In the genomic region with DNA sequence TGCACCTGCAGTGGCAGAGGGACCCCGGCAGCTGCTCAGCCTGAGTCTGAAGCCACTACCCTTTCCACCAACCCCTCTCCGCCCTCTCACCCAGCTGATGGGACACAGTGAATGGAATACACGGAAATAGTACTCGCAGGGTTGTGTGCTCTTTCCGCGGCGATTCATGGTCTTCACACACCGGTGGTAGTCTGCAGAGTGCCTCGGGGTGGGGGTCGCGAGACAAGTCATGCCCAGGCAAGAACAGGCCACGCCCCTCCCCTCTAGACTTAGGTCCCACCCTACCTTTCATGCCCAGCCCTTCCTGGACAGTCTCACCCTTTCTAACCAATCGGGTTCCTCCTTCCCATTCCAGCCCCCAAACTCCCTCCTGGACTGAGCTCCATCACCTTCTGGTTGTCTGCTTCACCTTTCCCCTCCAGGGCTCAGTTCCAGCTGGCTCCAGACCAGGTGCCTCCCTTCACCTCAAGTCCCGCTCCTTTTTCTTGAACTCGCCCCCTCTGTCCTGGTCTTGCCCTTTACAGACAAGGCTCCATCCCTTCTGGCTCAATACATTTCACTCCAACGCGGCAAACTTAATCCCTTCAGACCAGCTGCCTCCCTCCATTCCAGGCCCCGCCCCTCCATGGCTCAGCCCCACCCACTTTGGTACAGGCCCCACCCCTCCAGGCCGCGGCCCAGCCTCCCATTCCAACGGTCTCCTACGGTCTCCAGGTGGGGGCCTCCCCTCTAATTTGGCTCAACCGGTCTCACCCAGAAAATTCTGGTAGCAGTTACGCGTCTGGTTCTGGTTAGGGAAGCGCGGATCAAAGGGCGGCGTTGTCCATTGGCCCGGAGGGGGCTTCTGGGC, we compare ENCODE assay signal across 9 mouse cellular contexts. TPM values are rescaled to one million over a fixed set of nuclear protein-coding genes. Genes with fewer than 3 reads are reported as not detected.
DNase-seq lines count a peak whose midpoint lies in the region; ATAC-seq and TF ChIP-seq lines count a peak whose summit lies in the region.
"Had no signal": no experiment of that assay in that cellular context is flagged by ENCODE, and none has a peak within 500 bp of the region (broad histone marks: within the 10 kb centered on the region; RNA-seq: fewer than 3 reads in every experiment).

No protein-coding gene starts in this region.

- intact Hi-C loops in gastrocnemius, postnatal 14 days (cut with DNase I; ENCODE audit: low total_unique reads) = no loop called here

- WGBS in heart, postnatal 0 days = 2% methylated on average over 30 of the region's 30 CpGs
- WGBS in stomach, embryonic 14.5 days = 3% methylated on average over 29 of the region's 30 CpGs

- no peak for TF ChIP-seq CTCF in heart, postnatal 0 days (IDR thresholded peaks at IDR 0.05; ENCODE audit: low read depth)

- H3K27ac ChIP-seq in heart, postnatal 0 days (ENCODE audit: low read depth) = no peak overlapping the region
- H3K27ac ChIP-seq in stomach, embryonic 14.5 days (ENCODE audit: low read length) = peak overlapping the region; percentile 55; the same call in 1 of the 2 replicates

- H3K9me3 ChIP-seq in heart, postnatal 0 days (replicated peaks; ENCODE audit: control insufficient read depth, low read length) = no peaks in the 10 kb centered on the region
- no peaks in the 10 kb centered on the region for H3K9me3 ChIP-seq in stomach, embryonic 14.5 days (ENCODE audit: control insufficient read depth, low read depth, low read length)

- H3K9ac ChIP-seq in heart, postnatal 0 days (replicated peaks; ENCODE audit: low read depth, low read length) = peak overlapping the region; percentile 25; the same call in 1 of the 2 replicates
- H3K9ac ChIP-seq in stomach, embryonic 14.5 days (replicated peaks; ENCODE audit: low read depth, low read length) = peak overlapping the region; percentile 28; the same call in 1 of the 2 replicates

- peak; percentile 75 for ATAC-seq in heart, postnatal 0 days (ENCODE audit: insufficient read depth, low read depth)
- ATAC-seq in megakaryocyte progenitor cell, adult 5-6 weeks (replicated peaks; ENCODE audit: poor library complexity) = peak; percentile 55
- peak; percentile 76 for ATAC-seq in stomach, embryonic 14.5 days (ENCODE audit: insufficient number of reproducible peaks, insufficient read depth, low FRiP score, low read depth)

- 0 out of 2 replicates have a peak, but pooled peaks cover 1% of the 10 kb centered on the region for H3K36me3 ChIP-seq in heart, postnatal 0 days (replicated peaks; ENCODE audit: control insufficient read depth, insufficient read depth, low read length)
- no peaks in the 10 kb centered on the region for H3K36me3 ChIP-seq in stomach, embryonic 14.5 days (ENCODE audit: control insufficient read depth, insufficient read depth, low read length)

- TF ChIP-seq EP300 in heart, postnatal 0 days (IDR thresholded peaks at IDR 0.05; ENCODE audit: low read depth) = no peak

- peak; percentile 35 for DNase-seq in gastrocnemius, postnatal 25 days
- no peak for DNase-seq in gastrocnemius, postnatal 14 days
- peak; percentile 83 for DNase-seq in c-Kit-positive CD71-positive TER-119-positive erythroid progenitor cells, embryonic 14.5 days (ENCODE audit: low spot score)
- DNase-seq in heart, postnatal 0 days (ENCODE audit: low spot score) = peak; percentile 21
- peak; percentile 72 to 73 for DNase-seq in kidney, postnatal 36 days
- DNase-seq in left cerebral cortex, adult 11 months (ENCODE audit: low spot score) = no peak

- no peaks in the 10 kb centered on the region for H3K27me3 ChIP-seq in heart, postnatal 0 days (ENCODE audit: control insufficient read depth, insufficient read depth, low read length)
- no peaks in the 10 kb centered on the region for H3K27me3 ChIP-seq in stomach, embryonic 14.5 days (ENCODE audit: control insufficient read depth, insufficient read depth, low read length)

- H3K4me3 ChIP-seq in heart, postnatal 0 days (ENCODE audit: low read depth, low read length) = peak overlapping the region; percentile 40
- H3K4me3 ChIP-seq in stomach, embryonic 14.5 days (ENCODE audit: low read depth, low read length) = peak overlapping the region; percentile 41

- H3K4me2 ChIP-seq in heart, postnatal 0 days (ENCODE audit: low read depth, low read length) = peak overlapping the region; percentile 58
- peak overlapping the region; percentile 61 for H3K4me2 ChIP-seq in stomach, embryonic 14.5 days (replicated peaks; ENCODE audit: low read depth, low read length)

- peaks cover 13% of the 10 kb centered on the region for H3K4me1 ChIP-seq in heart, postnatal 0 days (ENCODE audit: control insufficient read depth, insufficient read depth)
- peaks cover 14% of the 10 kb centered on the region for H3K4me1 ChIP-seq in stomach, embryonic 14.5 days (ENCODE audit: control insufficient read depth, insufficient read depth, low read length)

RNA-seq across cellular contexts. Expression of a gene that starts 0.7 kb away (rescaled TPM):
- 1 to 10 TPM; 1.4 to 2.2 TPM for total RNA-seq in gastrocnemius, postnatal 25 days (2021)
- total RNA-seq in gastrocnemius, postnatal 14 days (2021) = 1 to 10 TPM; 2.6 to 2.9 TPM
- 20.8 TPM in 1 of 2 replicates, not detected in the other for total RNA-seq in heart, postnatal 0 days (2014; rRNA removed; ENCODE audit: low replicate concordance)
- 27.1 and 27.8 TPM in 2 replicates for polyA plus RNA-seq in heart, postnatal 0 days (2015; fragmentation: Nextera tagmentation; extraction: Ambion mirVana)
- 63.0 and 71.7 TPM in 2 replicates for total RNA-seq in megakaryocyte progenitor cell, adult 5-6 weeks (2015)
- total RNA-seq in megakaryocyte progenitor cell, adult 5-6 weeks (2017) = 44.2 and 66.7 TPM in 2 replicates
- polyA plus RNA-seq in stomach, embryonic 14.5 days (2014; fragmentation: Nextera tagmentation; extraction: Ambion mirVana) = 72.0 and 85.2 TPM in 2 replicates
- total RNA-seq: neutrophil, adult 5-6 weeks had no signal

RNA-seq across cellular contexts. Expression of a gene that starts 12.3 kb away (rescaled TPM):
- 10 to 100 TPM; 10.7 to 12.3 TPM for total RNA-seq in gastrocnemius, postnatal 25 days (2021)
- total RNA-seq in gastrocnemius, postnatal 14 days (2021) = 10 to 100 TPM; 18.9 to 19.9 TPM
- 59.1 and 62.9 TPM in 2 replicates for total RNA-seq in heart, postnatal 0 days (2014; rRNA removed; ENCODE audit: low replicate concordance)
- 38.3 and 42.9 TPM in 2 replicates for polyA plus RNA-seq in heart, postnatal 0 days (2015; fragmentation: Nextera tagmentation; extraction: Ambion mirVana)
- 37.3 and 41.0 TPM in 2 replicates for total RNA-seq in megakaryocyte progenitor cell, adult 5-6 weeks (2015)
- 50.1 and 55.6 TPM in 2 replicates for total RNA-seq in megakaryocyte progenitor cell, adult 5-6 weeks (2017)
- 59.2 and 59.4 TPM in 2 replicates for polyA plus RNA-seq in stomach, embryonic 14.5 days (2014; fragmentation: Nextera tagmentation; extraction: Ambion mirVana)

RNA-seq across cellular contexts. Expression of a gene that starts 18.9 kb away (rescaled TPM):
- total RNA-seq in gastrocnemius, postnatal 25 days (2021) = not detected
- total RNA-seq in gastrocnemius, postnatal 14 days (2021) = not detected
- total RNA-seq in heart, postnatal 0 days (2014; rRNA removed; ENCODE audit: low replicate concordance) = not detected in 2 replicates
- polyA plus RNA-seq in heart, postnatal 0 days (2015; fragmentation: Nextera tagmentation; extraction: Ambion mirVana) = not detected in 2 replicates
- not detected in 2 replicates for total RNA-seq in megakaryocyte progenitor cell, adult 5-6 weeks (2015)
- total RNA-seq in megakaryocyte progenitor cell, adult 5-6 weeks (2017) = not detected in 2 replicates
- not detected in 2 replicates for polyA plus RNA-seq in stomach, embryonic 14.5 days (2014; fragmentation: Nextera tagmentation; extraction: Ambion mirVana)
- total RNA-seq: neutrophil, adult 5-6 weeks had no signal

RNA-seq across cellular contexts. Expression of a gene that starts 27.1 kb away (rescaled TPM):
- total RNA-seq in gastrocnemius, postnatal 25 days (2021) = under 1 TPM in 1 of 2 experiments, not detected in 1; 0.23 TPM
- total RNA-seq in gastrocnemius, postnatal 14 days (2021) = under 1 TPM in 1 of 2 experiments, not detected in 1; 0.12 TPM
- 0.23 TPM in 1 of 2 replicates, not detected in the other for total RNA-seq in heart, postnatal 0 days (2014; rRNA removed; ENCODE audit: low replicate concordance)
- not detected in 2 replicates for polyA plus RNA-seq in heart, postnatal 0 days (2015; fragmentation: Nextera tagmentation; extraction: Ambion mirVana)
- 10.1 and 12.1 TPM in 2 replicates for total RNA-seq in megakaryocyte progenitor cell, adult 5-6 weeks (2015)
- total RNA-seq in megakaryocyte progenitor cell, adult 5-6 weeks (2017) = 23.0 and 24.4 TPM in 2 replicates
- polyA plus RNA-seq in stomach, embryonic 14.5 days (2014; fragmentation: Nextera tagmentation; extraction: Ambion mirVana) = 0.36 and 0.78 TPM in 2 replicates

RNA-seq across cellular contexts. Expression of a gene that starts 30.5 kb away (rescaled TPM):
- not detected for total RNA-seq in gastrocnemius, postnatal 25 days (2021)
- under 1 TPM in 1 of 2 experiments, not detected in 1; 0.13 TPM for total RNA-seq in gastrocnemius, postnatal 14 days (2021)
- not detected in 2 replicates for total RNA-seq in heart, postnatal 0 days (2014; rRNA removed; ENCODE audit: low replicate concordance)
- polyA plus RNA-seq in heart, postnatal 0 days (2015; fragmentation: Nextera tagmentation; extraction: Ambion mirVana) = not detected in 2 replicates
- 0.17 TPM in 1 of 2 replicates, not detected in the other for total RNA-seq in megakaryocyte progenitor cell, adult 5-6 weeks (2015)
- total RNA-seq in megakaryocyte progenitor cell, adult 5-6 weeks (2017) = not detected in 2 replicates
- 0.17 and 0.27 TPM in 2 replicates for polyA plus RNA-seq in stomach, embryonic 14.5 days (2014; fragmentation: Nextera tagmentation; extraction: Ambion mirVana)
- total RNA-seq: neutrophil, adult 5-6 weeks had no signal

Comparison
In these comparisons a context has a peak if more than half of its experiments do, and no peak if none do; other contexts are left out.
1. DNase-seq: peak in gastrocnemius, postnatal 25 days (single experiment), c-Kit-positive CD71-positive TER-119-positive erythroid progenitor cells, embryonic 14.5 days (single experiment), heart, postnatal 0 days (single experiment) and kidney, postnatal 36 days (2 of 2); none in gastrocnemius, postnatal 14 days (single experiment) and left cerebral cortex, adult 11 months (single experiment).
2. Peak in every context shown above with its lines, with median percentiles within 50 percentile points of each other: ATAC-seq.